Mouse (Mus musculus): Measurements from ENCODE around the gene Mosmo.
"Not testable (repeated sequence)": the region's sequence is repeated elsewhere in the genome, so short reads cannot be mapped to it uniquely, and the experiment has no call there.

The Mosmo gene

DNA sequence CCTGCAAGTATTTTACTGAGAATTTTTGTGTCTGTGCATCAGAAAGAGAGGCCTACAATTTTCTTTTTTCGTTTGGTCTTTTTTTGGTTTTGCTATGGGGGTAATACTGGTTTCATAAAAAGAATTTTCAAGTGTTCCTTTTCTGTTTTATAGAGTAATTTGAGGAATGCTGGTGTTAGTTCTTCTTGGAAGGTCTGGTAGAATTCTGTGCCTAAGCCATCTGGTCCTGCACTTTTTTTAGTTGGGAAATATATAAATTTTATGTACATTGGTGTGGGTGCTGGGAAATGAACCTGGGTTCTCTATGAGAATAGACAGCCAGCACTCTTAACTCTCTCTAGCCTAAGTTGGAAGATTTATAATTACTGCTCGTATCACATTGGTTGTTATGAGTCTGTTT is 34.7 kb downstream of the Mosmo start:
- peak; percentile 34 for DNase-seq

DNA sequence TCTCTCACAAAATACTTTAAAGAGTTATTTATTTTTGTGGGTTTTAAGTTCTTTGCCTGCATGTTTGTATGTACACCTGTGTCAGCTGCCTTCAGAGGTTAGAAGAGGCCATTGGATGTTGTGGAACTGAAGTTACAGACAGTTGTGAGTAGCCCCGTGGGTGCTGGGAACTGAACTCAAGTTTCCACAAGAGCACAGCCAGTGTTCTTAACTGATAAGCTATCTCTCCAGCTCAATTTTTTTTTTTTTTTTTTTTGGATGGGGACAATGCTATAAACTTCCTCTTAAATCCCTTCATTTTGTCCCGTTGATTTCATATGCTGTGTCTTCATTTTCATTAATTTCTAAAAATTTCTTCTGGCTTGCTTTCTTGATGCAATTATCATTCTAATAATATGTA is 35.8 kb downstream of the Mosmo start:
- DNase-seq = no peak

GRCm38 (mm10) chr7:120713951-120714350 is 36.5 kb downstream of the Mosmo start:
- not testable (repeated sequence) for DNase-seq

DNA sequence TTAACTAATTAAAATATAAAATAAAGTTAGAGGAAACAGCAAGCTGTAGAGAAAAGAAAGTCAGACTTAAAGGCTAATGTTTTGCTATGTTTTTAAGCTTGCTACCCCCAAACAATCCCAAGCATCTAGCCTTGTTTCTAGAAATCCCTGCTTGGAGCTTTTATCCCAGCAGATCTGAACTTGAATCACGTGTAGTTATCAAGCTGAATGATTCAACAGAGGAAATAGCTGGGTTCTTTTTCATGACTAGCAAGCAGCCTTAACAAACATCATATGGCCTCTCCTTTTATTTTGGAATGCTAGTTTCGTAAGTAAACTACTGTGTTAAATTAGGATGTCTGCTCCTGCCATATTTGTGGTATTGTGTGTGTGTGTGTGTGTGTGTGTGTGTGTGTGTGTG is 39.8 kb downstream of the Mosmo start:
- no peak for DNase-seq

DNA sequence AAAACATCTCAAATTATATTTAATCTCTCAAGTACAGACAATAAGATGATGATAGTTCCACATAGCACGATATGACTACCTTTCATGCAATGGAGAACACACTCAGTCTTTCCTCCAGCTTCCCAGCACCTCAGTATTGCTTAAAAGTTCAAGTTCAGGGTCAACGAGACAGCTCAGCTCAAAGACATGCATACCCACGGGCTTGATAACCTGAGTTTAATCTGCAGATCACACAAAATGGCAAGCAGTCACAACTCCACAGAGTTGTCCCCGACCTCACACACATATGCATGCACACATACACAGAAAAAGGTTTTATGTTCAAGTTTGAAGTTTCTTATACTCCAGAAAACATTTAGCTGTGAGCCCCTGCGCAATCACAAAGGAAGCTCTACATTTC is 43.6 kb downstream of the Mosmo start:
- no peak for DNase-seq

GRCm38 (mm10) chr7:120721456-120721855 is 44.0 kb downstream of the Mosmo start:
- no peak for DNase-seq

GRCm38 (mm10) chr7:120722063-120722462 is 44.6 kb downstream of the Mosmo start:
- DNase-seq = no peak

- peak; percentile 50 for DNase-seq
Observed at GRCm38 (mm10) chr7:120722839-120723278, 45.4 kb downstream of the Mosmo start.

GRCm38 (mm10) chr7:120727581-120727980 is 50.2 kb downstream of the Mosmo start:
- peak; percentile 48 for DNase-seq

GRCm38 (mm10) chr7:120729635-120730034 is 52.2 kb downstream of the Mosmo start:
- DNase-seq = no peak

- DNase-seq = no peak
Observed at GRCm38 (mm10) chr7:120732906-120733305, 55.5 kb downstream of the Mosmo start.

DNA sequence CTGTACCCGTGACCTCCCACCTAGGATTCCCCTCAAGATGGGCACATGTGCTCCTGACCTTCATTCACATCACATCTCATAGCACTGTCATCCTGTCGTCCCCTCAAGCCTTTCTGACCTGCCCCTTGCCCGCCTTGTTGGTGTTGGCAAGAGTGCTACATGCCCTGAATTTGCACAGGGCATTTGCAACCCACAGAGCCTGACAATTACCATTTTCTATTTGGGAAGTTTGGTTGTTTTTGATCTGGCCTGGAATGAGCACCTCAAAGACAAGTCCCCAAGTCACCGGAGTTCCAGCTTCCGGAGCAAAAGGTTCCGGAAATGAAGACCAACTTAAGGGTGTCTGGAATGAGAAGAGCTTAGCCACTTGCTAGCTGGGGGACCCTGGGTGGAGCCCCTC is 61.6 kb downstream of the Mosmo start, which contains the start of gene Vwa3a:
TSS of gene Vwa3a (plus strand) at position 301 of the 400 bp plus-strand sequence.
- no peak for DNase-seq

GRCm38 (mm10) chr7:120739558-120740101 is 62.2 kb downstream of the Mosmo start:
- DNase-seq = peak; percentile 58

DNA sequence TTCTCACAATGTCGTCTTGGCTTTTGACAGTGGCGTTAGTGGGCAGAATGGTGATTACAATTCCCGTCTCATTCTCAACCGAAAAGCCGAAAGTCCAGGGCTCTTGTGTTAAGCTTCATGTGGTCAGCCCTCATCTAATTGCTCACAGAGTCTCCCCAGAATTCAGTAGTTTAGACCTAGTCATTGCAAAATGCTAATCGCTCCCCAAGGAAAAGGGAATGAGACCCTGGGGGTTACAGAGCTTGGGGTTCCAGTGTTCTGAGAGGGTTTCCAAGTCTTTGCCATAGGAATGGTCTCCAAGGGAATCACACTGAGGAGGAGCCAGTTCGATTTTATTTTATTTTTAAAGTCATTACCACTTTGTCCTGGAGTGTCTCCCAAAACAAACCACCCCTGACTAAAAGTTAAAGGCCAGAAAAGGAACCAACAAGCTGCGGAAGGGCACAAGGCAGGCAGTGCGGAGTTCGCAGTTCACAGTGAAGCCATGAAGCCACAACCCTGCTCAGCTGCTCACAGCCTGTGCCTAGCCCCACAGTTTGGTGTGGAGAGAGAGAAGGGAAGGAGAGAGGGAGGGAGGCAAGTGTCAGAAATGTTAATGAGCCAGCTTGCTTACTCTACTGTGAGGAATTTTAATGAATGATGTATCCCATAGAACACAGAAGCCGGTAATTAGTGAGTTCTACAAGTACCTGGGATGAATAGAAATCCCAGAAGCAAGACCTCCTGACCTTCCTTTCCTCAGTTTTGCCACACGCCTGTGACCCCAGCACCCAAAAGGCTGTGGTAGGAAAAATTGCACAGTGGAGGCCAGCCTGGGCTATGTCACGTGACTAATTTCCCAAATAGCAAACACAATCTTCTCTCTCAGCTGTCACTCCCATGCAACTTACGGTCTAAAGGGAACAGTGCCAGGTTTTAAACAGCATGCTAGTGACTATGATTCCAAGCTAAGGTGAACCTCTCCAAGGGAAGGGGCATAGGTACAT is 66.2 kb downstream of the Mosmo start:
- DNase-seq = no peak

- no peak for DNase-seq
Observed at GRCm38 (mm10) chr7:120744606-120745005, 67.2 kb downstream of the Mosmo start.

DNA sequence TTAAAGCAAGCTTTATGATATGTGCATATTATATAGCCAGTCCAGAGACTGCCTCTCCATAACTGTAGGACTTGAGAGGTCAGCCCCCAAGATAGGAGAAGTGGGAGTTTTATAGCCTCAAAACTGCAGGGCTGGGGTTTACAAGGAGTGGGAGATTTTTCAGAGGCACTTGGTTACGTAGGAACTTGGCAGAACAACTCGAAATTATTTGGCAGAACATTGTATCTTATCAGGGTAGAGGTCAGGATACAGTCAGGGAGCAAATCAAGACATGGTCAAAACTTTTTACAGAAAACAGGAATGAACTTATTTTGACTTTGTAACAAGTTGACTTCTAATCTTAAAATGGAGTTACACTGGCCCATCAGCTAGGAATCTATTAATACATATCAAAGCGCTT is 68.6 kb downstream of the Mosmo start:
- DNase-seq = no peak

DNA sequence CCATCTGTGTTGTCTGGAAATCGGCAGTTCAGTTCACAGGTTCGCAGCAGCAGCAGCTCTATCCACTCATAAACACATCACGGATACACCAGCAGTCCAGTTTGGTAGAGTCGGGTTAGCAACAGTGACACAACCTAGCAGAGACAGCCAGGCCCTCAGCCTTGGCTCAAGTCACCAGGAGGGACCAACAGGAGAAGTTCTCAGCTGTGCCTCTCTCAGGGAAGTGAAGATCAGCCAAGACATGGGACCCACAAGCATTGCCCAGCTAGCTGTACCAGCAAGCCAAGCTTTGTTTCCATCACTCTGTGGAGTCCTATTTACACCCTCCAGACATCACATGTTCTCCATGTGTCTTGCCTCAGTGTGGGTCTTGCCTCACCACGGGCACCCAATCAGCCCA is 69.4 kb downstream of the Mosmo start:
- DNase-seq = no peak

DNA sequence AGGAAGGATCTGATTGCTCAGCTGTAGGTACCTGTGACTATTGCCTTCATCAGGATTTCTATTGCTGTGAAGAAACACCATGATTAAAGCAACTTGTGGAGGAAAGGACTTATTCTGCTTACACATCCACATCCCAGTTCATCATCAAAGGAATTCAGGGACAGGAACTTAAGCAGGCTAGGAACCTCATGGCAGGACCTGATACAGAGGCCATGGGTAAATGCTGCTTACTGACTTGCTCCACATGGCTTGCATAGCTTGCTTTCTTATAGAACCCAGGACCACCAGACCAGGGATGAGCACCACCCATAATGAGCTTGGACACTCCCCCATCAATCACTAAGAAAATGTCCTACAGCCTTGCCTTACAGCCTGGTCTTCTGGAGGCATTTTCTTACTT is 71.1 kb downstream of the Mosmo start:
- no peak for DNase-seq

GRCm38 (mm10) chr7:120751330-120751729 is 73.9 kb downstream of the Mosmo start:
- no peak for DNase-seq

DNA sequence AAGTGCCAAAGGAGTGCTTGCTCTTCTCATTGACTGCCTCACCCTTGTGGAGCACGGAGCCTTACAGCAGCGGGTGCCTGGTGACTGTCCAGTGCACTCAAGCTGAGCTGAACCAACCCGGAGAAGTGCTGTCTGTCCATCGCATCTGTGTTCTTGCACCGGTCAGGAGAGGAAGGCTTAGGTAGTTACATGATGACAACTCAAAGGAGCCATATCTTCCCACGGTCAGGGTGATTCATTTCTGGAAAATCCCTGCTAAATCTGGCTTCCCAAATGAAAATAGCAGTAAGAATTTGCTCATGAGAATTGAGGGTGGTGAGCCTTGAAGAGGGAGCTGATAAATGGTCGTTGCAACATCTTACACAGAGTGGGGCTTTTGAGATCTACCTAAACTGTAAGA is 74.5 kb downstream of the Mosmo start:
- DNase-seq = peak; percentile 32

GRCm38 (mm10) chr7:120754671-120755070 is 77.3 kb downstream of the Mosmo start:
- DNase-seq = peak; percentile 75

DNA sequence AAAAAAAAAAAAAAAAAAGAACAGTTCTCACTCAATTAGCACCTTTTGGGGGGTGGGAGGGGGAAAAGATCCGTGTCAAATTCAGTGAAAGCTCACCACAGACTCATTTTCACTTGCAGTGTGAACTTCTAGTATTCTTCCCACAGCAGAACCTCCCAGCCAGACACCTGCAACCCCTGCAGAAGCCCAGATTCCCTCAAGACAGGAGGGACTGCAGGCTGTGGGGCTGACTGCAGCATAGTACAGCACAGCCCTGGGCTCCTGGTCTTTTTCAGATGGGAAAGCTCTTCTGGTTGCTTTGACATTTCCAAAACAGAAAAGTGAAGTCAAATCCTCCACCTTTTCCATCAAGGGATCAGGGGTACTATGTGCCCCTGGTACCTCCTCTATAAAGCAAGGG is 90.0 kb downstream of the Mosmo start:
- DNase-seq = no peak

DNA sequence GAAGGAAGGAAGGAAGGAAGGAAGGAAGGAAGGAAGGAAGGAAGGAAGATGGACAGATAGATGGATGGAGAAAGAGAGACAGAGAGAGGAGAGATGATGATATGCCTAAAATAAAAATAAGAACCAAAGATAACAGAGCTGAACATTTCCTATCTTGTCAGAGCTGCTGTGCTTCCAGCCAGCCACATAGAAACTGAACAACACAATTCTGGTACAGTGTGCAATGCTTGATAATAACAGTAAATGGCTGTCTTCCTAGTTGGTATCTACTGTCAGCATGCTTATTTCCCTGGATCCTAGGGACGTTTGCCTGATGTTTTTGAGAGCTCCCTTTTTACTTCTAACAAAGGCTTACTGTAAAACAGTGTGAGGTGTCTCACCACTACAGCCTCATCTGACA is 94.0 kb downstream of the Mosmo start:
- no peak for DNase-seq

GRCm38 (mm10) chr7:120778012-120778411 is 100.6 kb downstream of the Mosmo start:
- DNase-seq = no peak
